Mouse (Mus musculus) kidney, embryonic 16.5 days (tissue): ENCODE results near the gene Megf11. TPM values are rescaled to one million over a fixed set of nuclear protein-coding genes. Genes with fewer than 3 reads are reported as not detected.

Experiments used
- ATAC-seq: fragments of 200-750 bp; cut with Nextera tagmentation; 2 replicates; pipeline ENCODE4 v1.8.0; 2017; ENCODE audit warnings: moderate TSS enrichment; ENCODE audit not compliant: low FRiP score, low TSS enrichment
- H3K27ac ChIP-seq: fragments of 300-500 bp; sonication (generic); 2 replicates; pipeline ENCODE4 v1.5.1; 2014; ENCODE audit warnings: low read length
- H3K27me3 ChIP-seq: fragments of 300-500 bp; sonication (generic); 2 replicates; pipeline ENCODE4 v1.6.1; 2014; ENCODE audit warnings: low read length, control low read depth, mixed read lengths; ENCODE audit not compliant: insufficient read depth
- H3K36me3 ChIP-seq: fragments of 300-500 bp; sonication (generic); 2 replicates; pipeline ENCODE4 v1.6.1; 2014; ENCODE audit warnings: low read length, control low read depth, mixed read lengths; ENCODE audit not compliant: insufficient read depth
- H3K4me1 ChIP-seq: fragments of 300-500 bp; sonication (generic); 2 replicates; pipeline ENCODE4 v1.6.1; 2014; ENCODE audit warnings: low read length, control low read depth, mixed read lengths; ENCODE audit not compliant: insufficient read depth
- H3K4me2 ChIP-seq: fragments of 300-500 bp; sonication (generic); replicated peaks from 2 replicates; pipeline ENCODE4 v1.6.1; 2014; ENCODE audit warnings: low read depth, low read length
- H3K4me3 ChIP-seq: fragments of 300-500 bp; sonication (generic); 2 replicates; pipeline ENCODE4 v1.5.1; 2014; ENCODE audit warnings: mild to moderate bottlenecking, low read length
- H3K9ac ChIP-seq: fragments of 300-500 bp; sonication (generic); replicated peaks from 2 replicates; pipeline ENCODE4 v1.6.1; 2014; ENCODE audit warnings: low read length
- H3K9me3 ChIP-seq: fragments of 300-500 bp; sonication (generic); 2 replicates; pipeline ENCODE4 v1.6.1; 2016; ENCODE audit warnings: low read length, control low read depth
- WGBS: fragments of 180-500 bp; shearing (Covaris S2); extraction: QIAGEN DNeasy Blood & Tissue Kit; methylation state at CpG from one replicate; pipeline ENCODE4 v1.1.7; 2014; 5-methylcytosine and 5-hydroxymethylcytosine counted together
- polyA plus RNA-seq: library from polyadenylated mRNA; unstranded; fragments of >200 nt; fragmentation: Nextera tagmentation; extraction: Ambion mirVana; gene quantifications from 2 replicates; pipeline ENCODE4 v1.2.1, GENCODE M21; 2015

The Megf11 gene
- polyA plus RNA-seq, 1 experiment from 2014 or later, result 4.7 TPM

- no peak overlapping the region for H3K9ac ChIP-seq
- H3K27ac ChIP-seq, result no peak overlapping the region
- H3K9me3 ChIP-seq, result 0 out of 2 replicates have a peak, but pooled peaks cover under 1% of the 10 kb centered on the region
- no peaks in the 10 kb centered on the region for H3K36me3 ChIP-seq
- no peaks in the 10 kb centered on the region for H3K27me3 ChIP-seq
- no peak overlapping the region for H3K4me3 ChIP-seq
- H3K4me2 ChIP-seq, result no peak overlapping the region
- WGBS, result 95% methylated on average over 7 of the region's 7 CpGs
- no peak for ATAC-seq
- H3K4me1 ChIP-seq, result peaks cover 4% of the 10 kb centered on the region; the same call in 1 of the 2 replicates
Observed at GRCm38 (mm10) chr9:64557846-64558530, 172.6 kb downstream of the Megf11 start.

GRCm38 (mm10) chr9:64564315-64564767 lies 178.9 kb downstream of the Megf11 start:
- WGBS, result 80% methylated on average over 5 of the region's 5 CpGs
- H3K36me3 ChIP-seq, result no peaks in the 10 kb centered on the region
- ATAC-seq, result no peak
- H3K9me3 ChIP-seq, result 0 out of 2 replicates have a peak, but pooled peaks cover 4% of the 10 kb centered on the region
- H3K27me3 ChIP-seq, result no peaks in the 10 kb centered on the region
- H3K27ac ChIP-seq, result no peak overlapping the region
- no peak overlapping the region for H3K4me3 ChIP-seq
- no peak overlapping the region for H3K9ac ChIP-seq
- H3K4me1 ChIP-seq, result peaks cover 4% of the 10 kb centered on the region; the same call in 1 of the 2 replicates
- H3K4me2 ChIP-seq, result no peak overlapping the region

DNA sequence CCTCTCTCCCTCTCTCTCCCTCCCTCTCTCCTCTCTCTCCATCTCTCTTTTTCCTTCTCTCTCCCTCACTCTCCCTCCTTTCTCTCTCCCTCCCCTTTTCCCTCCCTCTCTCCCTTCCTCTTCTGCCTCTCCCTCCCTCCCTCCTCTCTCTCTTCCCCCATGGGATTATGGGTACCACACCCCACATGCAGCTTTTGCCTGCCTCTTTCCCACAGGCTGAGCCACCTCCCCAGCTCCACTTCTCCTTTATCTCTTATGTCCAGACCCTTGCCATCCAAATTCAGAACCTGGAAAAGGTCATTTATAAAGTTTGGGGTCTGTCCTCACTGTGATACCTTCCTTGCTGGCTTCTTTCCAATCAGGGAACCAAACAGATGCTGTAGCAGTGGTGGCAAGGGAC lies 180.5 kb downstream of the Megf11 start:
- H3K4me3 ChIP-seq, result no peak overlapping the region
- H3K4me1 ChIP-seq, result peaks cover 4% of the 10 kb centered on the region; the same call in 1 of the 2 replicates
- no peak overlapping the region for H3K4me2 ChIP-seq
- no peak overlapping the region for H3K9ac ChIP-seq
- H3K27me3 ChIP-seq, result no peaks in the 10 kb centered on the region
- H3K9me3 ChIP-seq, result 0 out of 2 replicates have a peak, but pooled peaks cover 4% of the 10 kb centered on the region
- H3K27ac ChIP-seq, result no peak overlapping the region
- no peak for ATAC-seq
- no peaks in the 10 kb centered on the region for H3K36me3 ChIP-seq

DNA sequence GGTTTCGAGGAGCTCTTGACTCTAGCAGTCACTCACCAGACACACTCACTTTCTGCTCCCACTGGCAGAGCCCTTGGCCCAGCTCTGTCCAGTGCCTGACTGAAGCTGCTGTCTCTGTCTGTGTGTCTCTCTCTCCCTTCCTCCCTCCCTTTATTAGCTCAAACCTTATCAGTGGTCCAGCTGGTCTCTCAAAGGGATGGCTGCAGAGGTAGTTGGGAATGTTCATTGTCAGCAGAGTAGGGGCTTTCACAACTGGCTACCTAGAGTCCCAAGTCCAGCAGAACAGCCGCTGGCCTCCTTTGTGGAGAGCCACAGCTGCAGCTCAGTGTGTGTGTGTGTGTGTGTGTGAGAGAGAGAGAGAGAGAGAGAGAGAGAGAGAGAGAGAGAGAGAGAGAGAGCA lies 180.9 kb downstream of the Megf11 start:
- H3K9me3 ChIP-seq, result 0 out of 2 replicates have a peak, but pooled peaks cover 4% of the 10 kb centered on the region
- no peak overlapping the region for H3K4me2 ChIP-seq
- 49% methylated on average over 2 of the region's 2 CpGs for WGBS
- H3K36me3 ChIP-seq, result no peaks in the 10 kb centered on the region
- H3K4me1 ChIP-seq, result peaks cover 4% of the 10 kb centered on the region; the same call in 1 of the 2 replicates
- H3K27ac ChIP-seq, result no peak overlapping the region
- H3K9ac ChIP-seq, result no peak overlapping the region
- no peak overlapping the region for H3K4me3 ChIP-seq
- no peak for ATAC-seq
- no peaks in the 10 kb centered on the region for H3K27me3 ChIP-seq

DNA sequence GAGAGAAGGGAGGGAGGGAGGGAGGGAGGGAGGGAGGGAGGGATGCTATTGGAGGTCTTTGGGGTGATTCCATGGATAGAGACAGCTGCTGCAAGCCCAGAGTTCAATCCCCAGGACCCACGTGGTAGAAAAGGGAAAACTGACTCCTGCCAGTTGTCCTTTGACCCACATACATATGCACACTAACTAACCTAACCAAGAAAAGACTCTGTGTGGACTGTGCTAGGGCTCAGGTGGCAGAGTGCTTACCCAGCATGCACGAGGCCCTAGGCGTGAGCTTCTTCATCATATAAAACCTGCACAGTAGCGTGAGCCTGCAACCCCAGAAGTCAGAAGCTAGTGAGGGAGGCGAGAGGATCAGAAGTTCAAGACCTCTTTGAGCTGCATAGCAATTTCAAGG lies 182.1 kb downstream of the Megf11 start:
- no peak overlapping the region for H3K9ac ChIP-seq
- no peaks in the 10 kb centered on the region for H3K36me3 ChIP-seq
- no peak overlapping the region for H3K4me3 ChIP-seq
- no peak overlapping the region for H3K4me2 ChIP-seq
- H3K27me3 ChIP-seq, result no peaks in the 10 kb centered on the region
- WGBS, result 47% methylated on average over 5 of the region's 5 CpGs
- H3K27ac ChIP-seq, result no peak overlapping the region
- 0 out of 2 replicates have a peak, but pooled peaks cover 4% of the 10 kb centered on the region for H3K9me3 ChIP-seq
- no peaks in the 10 kb centered on the region for H3K4me1 ChIP-seq
- ATAC-seq, result no peak; the same call in 1 of the 2 replicates

DNA sequence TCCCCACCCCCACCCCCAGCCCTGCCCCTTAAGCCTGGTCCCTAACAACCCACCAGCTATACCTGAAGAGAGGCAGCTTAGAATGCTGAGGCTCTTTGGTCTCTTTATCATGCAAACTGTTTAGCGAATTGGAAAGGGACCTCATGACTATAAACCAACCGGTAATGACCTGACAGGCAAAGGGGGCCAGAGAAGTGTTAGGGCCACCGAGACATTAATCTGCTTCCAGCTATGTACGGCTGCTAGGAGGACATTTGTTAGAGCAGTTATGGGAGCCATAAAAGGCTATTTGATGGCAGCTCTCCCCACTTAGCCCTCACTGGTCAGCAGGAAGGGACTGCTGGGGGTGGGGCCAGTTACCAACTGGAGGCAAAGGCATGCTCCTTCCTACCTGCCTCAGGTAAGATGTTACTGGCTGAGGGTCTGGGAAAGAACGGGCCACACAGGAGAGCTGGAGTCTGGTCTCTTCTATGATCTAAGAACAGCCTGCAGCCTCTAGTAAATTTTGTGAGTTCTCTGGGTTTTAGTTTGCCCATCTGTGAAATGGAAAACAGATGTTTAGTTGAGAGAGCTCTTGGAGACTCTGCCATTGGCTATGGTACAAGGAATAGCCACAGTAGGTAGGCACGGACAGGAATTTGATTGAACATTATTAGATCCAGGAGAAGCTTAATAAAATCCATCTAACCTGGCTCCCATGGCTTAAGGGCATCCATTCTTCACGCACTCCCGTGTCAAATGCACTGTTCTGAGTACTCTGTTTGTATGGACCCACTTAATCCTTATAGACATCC lies 183.2 kb downstream of the Megf11 start:
- H3K4me3 ChIP-seq, result no peak overlapping the region
- no peak overlapping the region for H3K9ac ChIP-seq
- no peak for ATAC-seq
- H3K36me3 ChIP-seq, result no peaks in the 10 kb centered on the region
- no peak overlapping the region for H3K27ac ChIP-seq
- H3K4me1 ChIP-seq, result no peaks in the 10 kb centered on the region
- H3K4me2 ChIP-seq, result no peak overlapping the region
- WGBS, result 32% methylated on average over 8 of the region's 8 CpGs
- no peaks in the 10 kb centered on the region for H3K27me3 ChIP-seq
- H3K9me3 ChIP-seq, result no peaks in the 10 kb centered on the region

DNA sequence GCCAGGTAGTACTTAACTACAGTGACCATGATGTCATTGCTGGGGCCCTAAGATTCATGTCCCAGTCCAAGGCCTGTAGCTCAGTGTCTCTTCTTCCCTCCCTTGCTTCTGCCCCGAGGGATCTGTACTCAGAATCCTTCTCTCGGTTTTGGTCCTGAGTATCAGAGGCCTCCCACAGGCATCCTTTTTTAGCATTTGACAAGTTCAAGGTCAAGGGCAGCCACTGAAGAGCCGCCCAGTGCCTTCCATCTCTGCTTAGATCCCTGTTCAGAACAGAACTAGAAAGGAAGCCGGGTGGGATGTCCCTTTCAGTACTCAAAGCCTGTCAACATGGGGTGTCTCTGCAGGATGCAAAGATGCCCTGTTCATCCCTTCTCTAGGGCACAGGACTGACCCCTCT lies 185.0 kb downstream of the Megf11 start:
- 61% methylated on average over 4 of the region's 4 CpGs for WGBS
- Histone ChIP-seq H3K4me3 (no peak overlapping the region), H3K4me2 (no peak overlapping the region), H3K4me1 (no peaks in the 10 kb centered on the region), H3K36me3 (no peaks in the 10 kb centered on the region), H3K9me3 (no peaks in the 10 kb centered on the region), H3K27ac (no peak overlapping the region), H3K9ac (no peak overlapping the region), H3K27me3 (no peaks in the 10 kb centered on the region)
- no peak for ATAC-seq

DNA sequence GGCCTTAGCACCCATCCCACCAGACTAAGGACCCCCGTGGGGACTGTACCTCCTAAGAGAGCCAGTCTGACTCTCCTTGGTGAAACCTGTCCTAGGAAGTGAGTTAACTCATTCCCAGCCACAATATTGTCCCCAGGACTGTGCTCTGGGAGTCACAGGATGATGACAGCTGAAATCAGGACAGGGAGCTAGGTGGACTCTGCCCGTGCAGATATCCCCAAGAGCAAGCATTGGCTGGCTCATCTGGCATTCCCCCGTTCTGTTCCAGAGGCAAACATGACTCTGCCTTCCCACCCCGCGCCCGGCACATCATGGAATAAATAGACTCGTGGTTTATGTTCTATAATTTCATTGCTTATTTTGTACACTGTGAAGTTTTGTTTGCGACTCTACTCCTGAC lies 185.7 kb downstream of the Megf11 start:
- H3K36me3 ChIP-seq, result no peaks in the 10 kb centered on the region
- no peak overlapping the region for H3K27ac ChIP-seq
- no peak overlapping the region for H3K4me3 ChIP-seq
- WGBS, result 89% methylated on average over 8 of the region's 8 CpGs
- H3K4me1 ChIP-seq, result peaks cover 6% of the 10 kb centered on the region
- ATAC-seq, result no peak
- no peak overlapping the region for H3K9ac ChIP-seq
- no peak overlapping the region for H3K4me2 ChIP-seq
- H3K9me3 ChIP-seq, result no peaks in the 10 kb centered on the region
- H3K27me3 ChIP-seq, result no peaks in the 10 kb centered on the region

GRCm38 (mm10) chr9:64572629-64573190 lies 187.3 kb downstream of the Megf11 start:
- Histone ChIP-seq H3K27me3 (no peaks in the 10 kb centered on the region), H3K9me3 (no peaks in the 10 kb centered on the region), H3K36me3 (no peaks in the 10 kb centered on the region), H3K9ac (no peak overlapping the region), H3K4me1 (peaks cover 18% of the 10 kb centered on the region), H3K27ac (no peak overlapping the region), H3K4me2 (no peak overlapping the region), H3K4me3 (no peak overlapping the region)
- no peak for ATAC-seq
- WGBS, result 73% methylated on average over 7 of the region's 7 CpGs
